Mouse (Mus musculus): ENCODE measurements at regions not wholly inside any gene's neighbourhood (a gene's known extent, or its start where the extent isn't known, plus 50 kb on each side); places are given as distances from the start of the nearest gene placed in this dataset.

GRCm38 (mm10) chr17:4465741-4466140 is 528.4 kb upstream of the Arid1b start:
- Histone ChIP-seq H3K4me1 (no peaks in the 10 kb centered on the region), H3K4me2 (no peak overlapping the region), H3K4me3 (no peak overlapping the region), H3K27me3 (no peaks in the 10 kb centered on the region), H3K36me3 (ENCODE audit: poor library complexity, severe bottlenecking) (no peaks in the 10 kb centered on the region), H3K9ac (no peak overlapping the region), H3K27ac (no peak overlapping the region), H3K9me3 (replicated peaks) (no peaks in the 10 kb centered on the region)
- no peak for ATAC-seq
- WGBS: 86% methylated on average over 6 of the region's 6 CpGs

- Histone ChIP-seq H3K27me3 (no peaks in the 10 kb centered on the region), H3K9me3 (replicated peaks) (no peaks in the 10 kb centered on the region), H3K9ac (no peak overlapping the region), H3K36me3 (ENCODE audit: poor library complexity, severe bottlenecking) (no peaks in the 10 kb centered on the region), H3K4me3 (no peak overlapping the region), H3K4me1 (no peaks in the 10 kb centered on the region; the same call in 1 of the 2 replicates), H3K27ac (no peak overlapping the region), H3K4me2 (no peak overlapping the region)
- WGBS: 51% methylated on average over 5 of the region's 5 CpGs
- no peak for ATAC-seq
Observed at GRCm38 (mm10) chr17:4472412-4472811, 521.7 kb upstream of the Arid1b start.

- Histone ChIP-seq H3K4me3 (no peak overlapping the region), H3K9ac (no peak overlapping the region), H3K9me3 (replicated peaks) (no peaks in the 10 kb centered on the region), H3K27ac (no peak overlapping the region), H3K27me3 (no peaks in the 10 kb centered on the region), H3K36me3 (ENCODE audit: poor library complexity, severe bottlenecking) (no peaks in the 10 kb centered on the region), H3K4me2 (no peak overlapping the region), H3K4me1 (no peaks in the 10 kb centered on the region; the same call in 1 of the 2 replicates)
- 80% methylated on average over 5 of the region's 5 CpGs for WGBS
- no peak for ATAC-seq
Observed at GRCm38 (mm10) chr17:4474350-4474749, 519.8 kb upstream of the Arid1b start.

- Histone ChIP-seq H3K27me3 (no peaks in the 10 kb centered on the region), H3K27ac (no peak overlapping the region), H3K4me3 (no peak overlapping the region), H3K4me2 (no peak overlapping the region), H3K36me3 (ENCODE audit: poor library complexity, severe bottlenecking) (no peaks in the 10 kb centered on the region), H3K9me3 (replicated peaks) (no peaks in the 10 kb centered on the region), H3K9ac (no peak overlapping the region), H3K4me1 (peaks cover 5% of the 10 kb centered on the region; the same call in 1 of the 2 replicates)
- ATAC-seq: no peak
- 94% methylated on average over 3 of the region's 3 CpGs for WGBS
Observed at GRCm38 (mm10) chr17:4475665-4476064, 518.5 kb upstream of the Arid1b start.

GRCm38 (mm10) chr17:4494392-4494791 is 499.7 kb upstream of the Arid1b start:
- no peak overlapping the region for H3K27ac ChIP-seq
- no peak overlapping the region for H3K4me3 ChIP-seq
- H3K9me3 ChIP-seq (replicated peaks): no peaks in the 10 kb centered on the region
- peaks cover 26% of the 10 kb centered on the region for H3K4me1 ChIP-seq
- 86% methylated on average over 2 of the region's 2 CpGs for WGBS
- no peak for ATAC-seq
- H3K27me3 ChIP-seq: no peaks in the 10 kb centered on the region
- H3K9ac ChIP-seq: no peak overlapping the region
- H3K36me3 ChIP-seq (ENCODE audit: poor library complexity, severe bottlenecking): no peaks in the 10 kb centered on the region
- no peak overlapping the region for H3K4me2 ChIP-seq

- Histone ChIP-seq H3K27ac (no peak overlapping the region), H3K36me3 (ENCODE audit: poor library complexity, severe bottlenecking) (no peaks in the 10 kb centered on the region), H3K9me3 (replicated peaks) (no peaks in the 10 kb centered on the region), H3K27me3 (no peaks in the 10 kb centered on the region), H3K4me3 (no peak overlapping the region), H3K4me2 (no peak overlapping the region), H3K9ac (no peak overlapping the region), H3K4me1 (peaks cover 11% of the 10 kb centered on the region)
- ATAC-seq: no peak
- WGBS: 62% methylated on average over 5 of the region's 5 CpGs
Observed at GRCm38 (mm10) chr17:4500504-4500903, 493.6 kb upstream of the Arid1b start.

- H3K4me1 ChIP-seq: peaks cover 11% of the 10 kb centered on the region
- no peaks in the 10 kb centered on the region for H3K27me3 ChIP-seq
- no peaks in the 10 kb centered on the region for H3K9me3 ChIP-seq (replicated peaks)
- H3K4me2 ChIP-seq: no peak overlapping the region
- ATAC-seq: no peak
- WGBS: 67% methylated on average over 1 of the region's 1 CpGs
- H3K36me3 ChIP-seq (ENCODE audit: poor library complexity, severe bottlenecking): no peaks in the 10 kb centered on the region
- H3K9ac ChIP-seq: no peak overlapping the region
- no peak overlapping the region for H3K27ac ChIP-seq
- no peak overlapping the region for H3K4me3 ChIP-seq
Observed at GRCm38 (mm10) chr17:4501029-4501428, 493.1 kb upstream of the Arid1b start.

GRCm38 (mm10) chr17:4504951-4505350 is 489.2 kb upstream of the Arid1b start:
- no peak for ATAC-seq
- Histone ChIP-seq H3K9me3 (replicated peaks) (no peaks in the 10 kb centered on the region), H3K4me1 (no peaks in the 10 kb centered on the region), H3K4me3 (no peak overlapping the region), H3K9ac (no peak overlapping the region), H3K27ac (no peak overlapping the region), H3K36me3 (ENCODE audit: poor library complexity, severe bottlenecking) (no peaks in the 10 kb centered on the region), H3K27me3 (no peaks in the 10 kb centered on the region), H3K4me2 (no peak overlapping the region)
- 79% methylated on average over 6 of the region's 6 CpGs for WGBS

GRCm38 (mm10) chr17:4509506-4509905 is 484.6 kb upstream of the Arid1b start:
- Histone ChIP-seq H3K9ac (no peak overlapping the region), H3K4me1 (no peaks in the 10 kb centered on the region), H3K27ac (no peak overlapping the region), H3K27me3 (no peaks in the 10 kb centered on the region), H3K4me2 (no peak overlapping the region), H3K4me3 (no peak overlapping the region), H3K9me3 (replicated peaks) (no peaks in the 10 kb centered on the region), H3K36me3 (ENCODE audit: poor library complexity, severe bottlenecking) (no peaks in the 10 kb centered on the region)
- ATAC-seq: no peak
- WGBS: 68% methylated on average over 3 of the region's 3 CpGs

- no peak overlapping the region for H3K27ac ChIP-seq
- ATAC-seq: no peak
- no peaks in the 10 kb centered on the region for H3K4me1 ChIP-seq
- no peaks in the 10 kb centered on the region for H3K27me3 ChIP-seq
- H3K4me2 ChIP-seq: no peak overlapping the region
- WGBS: 78% methylated on average over 7 of the region's 7 CpGs
- no peak overlapping the region for H3K9ac ChIP-seq
- H3K4me3 ChIP-seq: no peak overlapping the region
- H3K36me3 ChIP-seq (ENCODE audit: poor library complexity, severe bottlenecking): no peaks in the 10 kb centered on the region
- H3K9me3 ChIP-seq (replicated peaks): no peaks in the 10 kb centered on the region
Observed at GRCm38 (mm10) chr17:4516141-4516540, 478.0 kb upstream of the Arid1b start.

- Histone ChIP-seq H3K9ac (no peak overlapping the region), H3K9me3 (replicated peaks) (no peaks in the 10 kb centered on the region), H3K27ac (no peak overlapping the region), H3K4me1 (no peaks in the 10 kb centered on the region), H3K4me3 (no peak overlapping the region), H3K4me2 (no peak overlapping the region), H3K27me3 (no peaks in the 10 kb centered on the region), H3K36me3 (ENCODE audit: poor library complexity, severe bottlenecking) (no peaks in the 10 kb centered on the region)
- ATAC-seq: no peak
- WGBS: 64% methylated on average over 3 of the region's 3 CpGs
Observed at GRCm38 (mm10) chr17:4516846-4517245, 477.3 kb upstream of the Arid1b start.

GRCm38 (mm10) chr17:4521031-4521430 is 473.1 kb upstream of the Arid1b start:
- H3K27ac ChIP-seq: no peak overlapping the region

GRCm38 (mm10) chr17:4526466-4526865 is 467.7 kb upstream of the Arid1b start:
- H3K9me3 ChIP-seq (replicated peaks): no peaks in the 10 kb centered on the region
- no peak overlapping the region for H3K4me2 ChIP-seq
- no peaks in the 10 kb centered on the region for H3K4me1 ChIP-seq
- no peak overlapping the region for H3K4me3 ChIP-seq
- ATAC-seq: no peak
- H3K27ac ChIP-seq: no peak overlapping the region
- no peaks in the 10 kb centered on the region for H3K27me3 ChIP-seq
- WGBS: 92% methylated on average over 7 of the region's 7 CpGs
- no peaks in the 10 kb centered on the region for H3K36me3 ChIP-seq (ENCODE audit: poor library complexity, severe bottlenecking)
- H3K9ac ChIP-seq: no peak overlapping the region

More at GRCm38 (mm10) chr17:4521031-4521430, 473.1 kb upstream of the Arid1b start:
- ATAC-seq: no peak
- Histone ChIP-seq H3K4me1 (no peaks in the 10 kb centered on the region), H3K9ac (no peak overlapping the region), H3K27me3 (no peaks in the 10 kb centered on the region), H3K36me3 (ENCODE audit: poor library complexity, severe bottlenecking) (no peaks in the 10 kb centered on the region), H3K9me3 (replicated peaks) (no peaks in the 10 kb centered on the region), H3K4me3 (no peak overlapping the region), H3K4me2 (no peak overlapping the region)
- whole genome bisulfite sequencing: 88% methylated on average over 4 of the region's 4 CpGs

Data from forebrain, embryonic 13.5 days (tissue).